Mouse (Mus musculus) ovary, adult 2 months (tissue): ENCODE results near the gene Chst15. TPM values are rescaled to one million over a fixed set of nuclear protein-coding genes. Genes with fewer than 3 reads are reported as not detected.

ENCODE experiments used
- polyA plus RNA-seq: library from polyadenylated mRNA; depleted of rRNA; stranded (reverse); fragments of >200 nt; gene quantifications from 2 replicates; pipeline ENCODE4 v1.2.3, GENCODE M21; 2012; rRNA removed

The Chst15 gene
- 4.8 and 6.4 TPM in 2 replicates for polyA plus RNA-seq

GRCm38 (mm10) chr7:132317036-132317541 is at the start of gene Chst15:
Chst15 (minus strand) TSS chr7:132317228.

Other genes starting within 250 kb of the Chst15 start
- 7.4 and 8.1 TPM in 2 replicates for gene Cpxm2, start 162.5 kb downstream of the Chst15 start, polyA plus RNA-seq